Mouse (Mus musculus) embryo, embryonic 10 days (tissue): ENCODE results near the gene Srpk2.
"Not testable (repeated sequence)": the region's sequence is repeated elsewhere in the genome, so short reads cannot be mapped to it uniquely, and the experiment has no call there.

Source experiments
- DNase-seq: peaks from one replicate; pipeline ENCODE4 v3.0.0-alpha.2; 2015; ENCODE audit warnings: low spot score

Srpk2 gene

GRCm38 (mm10) chr5:23604036-23604705 is 80.2 kb downstream of the Srpk2 start:
- DNase-seq, result no peak

- no peak for DNase-seq
These were observed 84.5 kb downstream of the Srpk2 start for GRCm38 (mm10) chr5:23599750-23600537.

GRCm38 (mm10) chr5:23599171-23599570 is 85.2 kb downstream of the Srpk2 start:
- no peak for DNase-seq

- no peak for DNase-seq
These were observed 85.9 kb downstream of the Srpk2 start for GRCm38 (mm10) chr5:23598491-23598890.

GRCm38 (mm10) chr5:23597999-23598398 is 86.4 kb downstream of the Srpk2 start:
- no peak for DNase-seq

- DNase-seq, result no peak
These were observed 87.1 kb downstream of the Srpk2 start for GRCm38 (mm10) chr5:23597260-23597864.

- DNase-seq, result no peak
These were observed 88.0 kb downstream of the Srpk2 start for GRCm38 (mm10) chr5:23596326-23596965.

- DNase-seq, result not testable (repeated sequence)
These were observed 94.1 kb downstream of the Srpk2 start for GRCm38 (mm10) chr5:23590298-23590697.

- DNase-seq, result no peak
These were observed 96.8 kb downstream of the Srpk2 start for GRCm38 (mm10) chr5:23587614-23588013.

- DNase-seq, result no peak
These were observed 97.6 kb downstream of the Srpk2 start for GRCm38 (mm10) chr5:23586531-23587453.

GRCm38 (mm10) chr5:23581484-23582060 is 102.8 kb downstream of the Srpk2 start:
- peak; percentile 15 for DNase-seq

- no peak for DNase-seq
These were observed 105.1 kb downstream of the Srpk2 start for GRCm38 (mm10) chr5:23579120-23579880.

- no peak for DNase-seq
These were observed 106.0 kb downstream of the Srpk2 start for GRCm38 (mm10) chr5:23578322-23578957.

- no peak for DNase-seq
These were observed 106.6 kb downstream of the Srpk2 start for GRCm38 (mm10) chr5:23577847-23578246.

GRCm38 (mm10) chr5:23576336-23577094 is 107.9 kb downstream of the Srpk2 start:
- DNase-seq, result no peak

- DNase-seq, result no peak
These were observed 110.5 kb downstream of the Srpk2 start for GRCm38 (mm10) chr5:23573942-23574341.

GRCm38 (mm10) chr5:23568188-23568587 is 116.2 kb downstream of the Srpk2 start:
- no peak for DNase-seq

GRCm38 (mm10) chr5:23566382-23566781 is 118.0 kb downstream of the Srpk2 start:
- DNase-seq, result no peak
